Mouse (Mus musculus) testis, adult 2 months (tissue): ENCODE results near the gene Senp1.

Experiments
- CTCF ChIP-seq: fragments of 200-500 bp; IDR thresholded peaks from 2 replicates; pipeline ENCODE4 v1.5.1; 2012; ENCODE audit warnings: low read depth, mild to moderate bottlenecking, inconsistent platforms, low read length, moderate library complexity; ENCODE audit not compliant: control insufficient read depth, insufficient read depth, insufficient replicate concordance
- POLR2A ChIP-seq: fragments of 200-500 bp; IDR thresholded peaks from 2 replicates; pipeline ENCODE4 v1.6.1; 2012; ENCODE audit warnings: low read depth, mild to moderate bottlenecking, inconsistent platforms, low read length, moderate library complexity; ENCODE audit not compliant: control insufficient read depth

DNA sequence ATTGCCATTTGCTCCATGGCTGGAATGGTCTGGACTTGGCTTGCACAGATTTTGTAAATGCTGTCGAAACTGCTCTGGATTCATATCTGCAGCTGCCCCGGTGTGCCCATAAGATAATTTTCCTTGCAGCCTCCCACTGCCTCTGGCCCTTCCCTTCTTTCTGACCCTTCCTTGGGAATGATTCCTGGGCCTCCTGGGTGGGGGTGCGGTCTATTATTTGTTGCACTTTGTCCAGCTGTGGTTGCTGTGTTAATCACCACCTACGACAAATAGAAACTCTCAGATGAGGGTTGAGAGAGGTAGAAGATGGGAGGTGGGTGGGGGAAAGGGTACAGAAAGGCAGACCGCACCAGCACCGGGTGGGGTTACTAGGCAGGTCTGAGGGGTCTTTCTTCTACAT is 13.7 kb upstream of the Senp1 start:
- TF ChIP-seq CTCF (no peak), POLR2A (no peak)
